Mouse (Mus musculus) embryo, embryonic 10.5 days (tissue): ENCODE measurements at regions not wholly inside any gene's neighbourhood (a gene's known extent, or its start where the extent isn't known, plus 50 kb on each side); places are given as distances from the start of the nearest gene placed in this dataset.
A peak's percentile ranks its signal among the peaks of the same experiment; 100 is the strongest.

Experiments
- DNase-seq: peaks from one replicate; pipeline ENCODE4 v3.0.0-alpha.2; 2015; ENCODE audit warnings: low spot score

GRCm38 (mm10) chr5:64401737-64402136 is 245.6 kb downstream of the Tbc1d1 start:
- DNase-seq: no peak

GRCm38 (mm10) chr5:64403077-64403981 is 247.2 kb downstream of the Tbc1d1 start:
- no peak for DNase-seq

GRCm38 (mm10) chr5:64403982-64404345 is 247.9 kb downstream of the Tbc1d1 start:
- no peak for DNase-seq

DNA sequence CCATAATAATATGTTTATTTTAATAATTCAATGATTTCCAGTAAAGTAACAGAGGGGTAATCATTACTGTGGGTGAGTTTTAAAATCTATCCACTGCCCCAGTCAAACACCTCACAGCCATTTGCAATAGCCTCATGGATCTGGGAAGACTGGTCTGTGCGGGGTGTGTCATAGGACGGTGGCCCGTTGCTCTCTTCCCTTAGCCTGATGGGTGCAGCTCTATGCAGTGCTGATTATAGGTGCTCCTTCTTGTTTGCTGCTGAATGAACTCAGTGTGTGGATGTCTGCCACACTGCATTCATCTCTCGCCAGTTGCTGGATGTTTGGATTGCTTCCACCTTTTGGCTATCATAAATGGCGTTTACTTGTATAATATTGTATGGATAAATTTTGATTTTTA is 248.4 kb downstream of the Tbc1d1 start:
- no peak for DNase-seq

DNA sequence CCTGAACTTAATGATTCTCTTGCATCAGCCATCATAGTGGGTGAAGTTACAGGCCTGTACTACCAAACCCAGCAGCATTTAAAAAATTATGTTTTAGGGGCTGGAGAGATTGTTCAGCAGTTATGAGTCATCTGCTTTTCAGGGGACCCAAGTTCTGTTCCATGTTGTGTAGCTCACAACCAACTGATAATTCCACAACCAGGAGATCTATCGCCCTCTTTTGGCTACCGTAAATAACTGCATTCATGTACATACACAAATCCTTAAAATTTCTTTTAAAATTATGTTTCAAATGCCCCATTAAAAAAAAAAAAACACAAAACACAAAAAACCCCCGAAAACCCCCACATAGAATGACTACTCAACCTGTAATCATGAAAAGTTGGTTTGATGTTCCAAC is 252.8 kb downstream of the Tbc1d1 start:
- no peak for DNase-seq

DNA sequence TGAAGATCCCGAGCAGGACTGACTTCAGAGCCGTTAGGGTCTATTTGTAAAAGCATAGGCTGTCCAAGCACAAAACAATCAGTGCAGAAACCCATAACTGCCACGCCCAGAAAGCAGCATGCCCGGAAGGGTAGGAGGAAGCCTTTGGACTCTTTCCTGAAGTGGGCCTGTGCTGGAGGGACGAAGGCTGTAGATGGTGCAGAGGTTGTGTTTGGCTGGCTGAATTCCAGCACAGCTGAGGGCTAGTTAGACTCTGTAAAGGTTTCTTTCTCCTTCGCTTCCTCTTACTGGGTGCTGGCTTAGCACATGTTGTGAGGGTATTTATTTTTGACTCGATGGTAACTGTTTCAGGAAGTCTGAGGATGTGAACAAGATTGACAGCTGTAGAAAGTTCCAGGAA is 254.5 kb downstream of the Tbc1d1 start:
- no peak for DNase-seq

- DNase-seq: no peak
Measured at GRCm38 (mm10) chr5:64414519-64414918, 258.4 kb downstream of the Tbc1d1 start.

DNA sequence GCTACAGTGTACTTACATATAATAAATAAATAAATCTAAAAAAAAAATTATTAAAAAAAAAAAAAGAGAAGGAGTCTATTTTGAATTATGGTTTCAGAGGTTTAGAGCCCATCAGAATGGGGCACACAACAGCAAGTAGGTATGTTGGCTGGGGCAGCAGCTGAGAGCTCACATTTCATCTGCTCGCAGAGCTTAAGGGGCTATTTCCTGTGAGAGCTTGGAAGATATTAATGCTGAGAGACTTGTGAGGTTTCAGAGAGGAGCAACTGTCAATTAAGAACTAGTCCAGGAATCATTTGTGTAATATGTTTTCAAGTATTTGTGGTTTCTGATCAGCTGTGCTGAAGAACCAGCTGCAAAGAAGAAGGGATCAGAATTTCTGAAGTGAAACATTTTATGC is 263.3 kb downstream of the Tbc1d1 start:
- no peak for DNase-seq

DNA sequence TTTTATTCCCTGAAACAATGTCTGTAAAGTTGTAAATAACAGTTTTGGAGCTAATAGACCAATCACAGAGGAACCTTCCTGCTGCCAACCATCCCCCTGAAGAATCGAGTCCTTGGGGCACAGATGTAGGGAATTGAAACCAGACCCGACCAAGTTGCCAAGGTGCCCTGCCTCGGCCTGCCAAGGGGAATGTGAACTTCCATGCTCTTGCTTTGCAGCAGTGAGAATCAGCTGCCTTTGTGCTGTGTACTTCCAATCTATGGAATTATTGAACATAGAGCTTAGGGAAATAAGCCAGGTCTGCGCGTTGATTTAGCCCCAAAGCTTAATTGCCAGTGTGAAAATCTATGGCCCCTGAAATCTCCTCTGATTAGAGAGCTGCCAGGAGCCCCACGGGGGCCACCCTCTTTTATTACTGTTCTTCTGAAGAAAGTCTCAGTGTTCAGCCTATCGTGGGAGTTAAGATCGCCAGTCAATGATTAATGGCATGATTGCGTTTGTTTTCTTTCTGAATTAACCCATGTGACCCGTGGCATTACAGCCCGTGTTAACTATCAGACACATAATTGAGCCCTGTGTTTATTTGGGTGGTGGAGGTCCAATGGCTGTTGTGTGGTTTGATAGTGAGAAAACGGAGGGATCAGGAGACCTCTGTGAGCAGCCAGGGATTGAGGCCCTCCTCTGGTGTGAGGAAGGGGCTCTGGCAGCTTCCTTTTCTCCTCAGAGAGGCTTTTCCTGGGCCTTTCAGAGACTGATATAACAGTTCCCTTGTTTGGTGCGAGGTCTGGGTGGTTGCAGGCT is 266.9 kb downstream of the Tbc1d1 start:
- peak; percentile 58 for DNase-seq

DNA sequence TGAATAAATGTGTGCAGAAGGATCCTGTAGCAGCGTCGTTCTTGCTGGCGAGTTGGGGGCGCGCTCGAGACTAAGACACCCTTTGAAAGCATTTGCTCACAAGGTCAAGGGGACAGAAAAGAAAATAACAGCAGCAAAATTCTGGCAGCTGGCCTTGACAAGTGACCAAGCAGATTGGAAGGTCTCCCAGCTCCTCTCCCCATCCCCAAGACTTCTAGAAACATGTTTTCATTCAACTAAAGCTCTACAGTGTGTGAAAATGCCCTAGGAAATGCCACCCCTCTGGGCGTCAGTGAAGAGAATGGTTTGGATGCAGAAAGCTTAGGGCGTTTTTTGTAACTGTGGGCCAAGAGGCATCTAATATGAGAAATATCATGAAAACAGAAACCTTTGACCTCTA is 272.7 kb downstream of the Tbc1d1 start:
- no peak for DNase-seq

DNA sequence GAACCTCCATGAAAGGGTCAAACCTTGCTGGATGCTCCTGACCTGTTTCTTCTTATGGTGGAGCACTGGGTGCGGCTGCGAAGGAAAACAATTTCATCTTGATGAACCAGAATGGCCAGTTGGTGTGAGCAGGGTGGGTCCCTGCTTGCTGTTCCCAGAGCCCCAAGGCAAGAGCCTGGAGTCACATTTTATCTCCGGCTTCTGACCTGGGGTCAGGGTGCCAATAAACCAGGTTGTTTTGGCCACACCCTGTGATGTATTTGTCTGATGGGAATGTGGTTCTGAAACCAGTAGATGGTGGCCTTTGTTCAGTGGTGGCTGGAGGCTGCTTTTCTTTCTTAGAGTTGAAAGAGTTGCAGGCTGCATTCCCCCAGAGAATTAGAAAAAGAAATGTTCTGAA is 274.4 kb downstream of the Tbc1d1 start:
- no peak for DNase-seq

- no peak for DNase-seq
Measured at GRCm38 (mm10) chr5:64431624-64432023, 275.5 kb downstream of the Tbc1d1 start.

DNA sequence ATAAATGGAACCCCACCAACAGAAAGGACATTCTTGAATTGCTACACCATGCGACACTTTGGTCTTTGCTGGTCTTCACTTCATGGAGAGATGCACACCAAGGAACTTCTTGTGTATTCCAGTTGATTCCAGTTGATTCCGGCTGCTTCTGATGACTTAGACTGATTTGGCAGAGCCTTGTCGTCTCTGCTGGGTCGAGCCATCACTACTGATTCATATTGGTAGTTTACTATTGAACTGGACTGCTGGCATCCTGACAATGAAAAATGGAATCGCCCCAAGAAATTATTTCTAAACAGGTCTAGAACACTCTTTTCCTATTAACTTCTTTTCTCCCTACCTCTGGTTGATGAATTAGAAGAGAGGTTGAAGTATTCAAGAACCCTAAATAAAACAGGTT is 277.7 kb downstream of the Tbc1d1 start:
- DNase-seq: no peak

- no peak for DNase-seq
Measured at GRCm38 (mm10) chr5:64435491-64435890, 279.4 kb downstream of the Tbc1d1 start.

- no peak for DNase-seq
Measured at GRCm38 (mm10) chr5:64435958-64436357, 279.9 kb downstream of the Tbc1d1 start.

- no peak for DNase-seq
Measured at GRCm38 (mm10) chr5:64437720-64438119, 281.6 kb downstream of the Tbc1d1 start.

DNA sequence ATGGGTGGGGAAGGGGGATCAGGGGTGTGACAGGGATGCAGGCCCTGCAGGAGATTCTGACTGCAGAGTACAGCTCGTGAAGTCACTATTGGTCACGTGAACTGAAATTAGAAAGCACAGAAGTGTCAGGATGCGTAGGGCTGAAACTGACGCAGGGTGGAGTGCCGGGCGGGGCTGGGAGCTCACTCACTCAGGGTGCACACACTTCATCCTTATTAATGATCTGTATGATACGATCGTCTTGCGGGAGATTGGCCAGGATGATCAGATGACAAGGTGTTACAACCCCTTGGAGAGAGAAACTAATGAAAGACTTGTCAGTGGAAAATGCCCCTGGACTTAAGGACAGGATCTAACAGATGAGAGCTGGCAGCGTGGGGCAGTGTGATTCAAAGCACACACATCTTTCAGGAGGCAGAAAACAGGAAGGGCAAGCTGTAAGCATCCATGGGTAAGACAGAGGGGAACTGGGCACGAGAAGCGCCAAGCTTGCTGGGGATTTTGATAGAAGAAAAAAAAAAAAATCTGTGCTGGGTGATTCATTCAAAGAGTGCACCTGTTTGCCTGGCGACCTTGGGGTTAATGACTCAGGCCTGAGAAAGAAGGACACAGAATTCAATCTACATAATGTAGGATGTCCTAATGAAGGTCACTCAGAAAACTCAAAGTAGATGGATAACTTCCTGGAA is 282.5 kb downstream of the Tbc1d1 start:
- DNase-seq: no peak

DNA sequence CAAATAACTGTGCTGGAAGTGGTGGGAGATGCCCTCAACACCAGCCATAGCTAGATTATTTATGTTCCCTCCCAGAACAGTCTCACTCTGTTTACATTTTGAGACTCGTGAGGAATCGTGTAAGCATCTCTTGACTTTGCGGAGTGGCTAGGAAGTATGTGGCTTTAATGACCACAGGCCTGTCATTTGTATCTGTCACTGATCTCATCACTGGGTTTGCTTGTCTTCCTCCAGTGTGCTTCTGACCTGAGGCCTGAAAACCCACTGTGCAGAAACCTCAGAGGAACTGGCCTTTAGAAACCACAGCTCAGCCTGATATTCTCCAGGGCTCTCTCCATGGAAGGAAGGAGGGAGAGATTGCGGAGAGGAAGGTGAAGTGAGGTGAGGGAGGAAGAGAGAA is 291.7 kb downstream of the Tbc1d1 start:
- no peak for DNase-seq

- DNase-seq: no peak
Measured at GRCm38 (mm10) chr5:64452668-64453334, 296.7 kb downstream of the Tbc1d1 start.

DNA sequence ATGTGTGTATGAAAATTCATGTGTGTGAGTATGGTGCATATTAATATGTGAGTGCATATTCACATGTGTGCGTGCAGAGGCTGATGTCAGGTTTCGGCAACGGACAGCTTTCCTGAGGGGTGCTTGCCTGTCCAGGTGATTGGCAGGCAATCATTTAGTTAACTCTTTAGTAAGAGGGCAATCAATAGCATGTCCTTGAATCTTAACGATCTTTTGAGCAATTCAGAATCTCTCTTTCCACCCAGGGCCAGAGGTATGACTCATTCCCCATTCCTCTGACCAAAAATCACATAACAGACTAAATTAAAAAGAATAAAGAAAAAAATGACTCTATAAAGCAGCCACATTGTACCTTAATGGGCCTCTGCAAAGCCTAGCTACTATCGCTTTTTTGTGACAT is 303.7 kb downstream of the Tbc1d1 start:
- no peak for DNase-seq

DNA sequence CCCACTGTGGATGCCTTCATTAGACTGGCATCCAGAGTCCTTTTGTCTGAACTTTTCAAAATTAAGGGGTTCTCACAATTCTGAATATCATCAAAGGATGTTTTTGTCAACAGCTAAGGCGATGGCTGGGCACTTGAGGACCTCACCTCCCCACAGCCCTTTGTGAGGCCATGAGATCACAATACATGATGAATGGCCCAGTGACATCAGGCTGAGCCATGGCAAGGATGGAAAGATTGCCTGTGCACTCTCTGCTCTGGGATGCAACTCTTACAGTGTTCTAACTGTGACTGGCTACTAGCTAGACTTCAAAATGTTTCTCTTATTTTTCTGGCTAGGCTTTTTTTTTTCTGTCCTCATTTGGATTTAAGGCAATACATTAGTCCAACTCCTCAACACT is 304.8 kb downstream of the Tbc1d1 start:
- no peak for DNase-seq

- no peak for DNase-seq
Measured at GRCm38 (mm10) chr5:64461592-64461991, 305.5 kb downstream of the Tbc1d1 start.
